Mouse (Mus musculus) adrenal gland, adult (tissue): ENCODE measurements around the gene Pafah1b2.

Source experiments
- DNase-seq, 2 experiments: peaks; one replicate each; pipeline ENCODE4 v3.0.0; 2022 to 2023; ENCODE audit warnings: low spot score in 1 of 2; ENCODE audit not compliant: inconsistent age in 2 of 2

Gene Pafah1b2

DNA sequence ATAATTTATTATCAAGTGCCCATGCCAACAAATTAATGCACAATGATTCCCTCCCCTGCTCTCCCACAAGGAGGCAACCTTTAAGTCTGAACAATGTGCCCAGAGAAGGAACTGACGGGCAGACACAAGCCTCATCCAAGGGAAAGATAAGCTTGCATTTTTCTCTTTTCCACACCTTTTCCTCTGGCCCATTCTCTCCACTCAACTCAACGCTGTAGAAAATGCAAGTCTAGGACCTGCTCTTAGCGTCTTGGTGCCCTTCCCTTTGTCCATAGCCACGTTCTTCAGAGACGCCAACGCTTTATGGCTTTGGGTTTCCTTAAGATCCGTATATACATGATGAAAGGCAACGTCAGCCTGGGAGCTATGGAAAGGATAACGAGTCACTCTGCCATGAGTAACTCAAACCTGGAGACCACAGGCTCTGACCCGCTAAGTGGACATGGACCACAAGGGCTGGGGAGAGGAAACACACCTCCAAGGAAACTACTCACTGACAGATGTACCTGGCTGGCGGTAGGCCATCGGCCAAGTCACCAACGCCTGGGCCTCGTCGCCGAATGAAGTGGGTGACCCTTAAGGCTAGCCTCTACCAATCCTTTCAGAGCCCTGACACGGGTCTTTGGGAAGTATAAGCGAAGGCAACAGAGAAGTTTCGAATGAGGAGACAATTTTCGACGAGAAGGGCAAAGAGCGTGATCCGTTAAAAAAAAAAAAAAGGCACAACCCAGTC, 28.6 kb downstream of the Pafah1b2 start:
- DNase-seq, result peak; percentile 44 to 65

- no peak for DNase-seq
These were observed 31.2 kb downstream of the Pafah1b2 start for GRCm38 (mm10) chr9:45981331-45981730.

DNA sequence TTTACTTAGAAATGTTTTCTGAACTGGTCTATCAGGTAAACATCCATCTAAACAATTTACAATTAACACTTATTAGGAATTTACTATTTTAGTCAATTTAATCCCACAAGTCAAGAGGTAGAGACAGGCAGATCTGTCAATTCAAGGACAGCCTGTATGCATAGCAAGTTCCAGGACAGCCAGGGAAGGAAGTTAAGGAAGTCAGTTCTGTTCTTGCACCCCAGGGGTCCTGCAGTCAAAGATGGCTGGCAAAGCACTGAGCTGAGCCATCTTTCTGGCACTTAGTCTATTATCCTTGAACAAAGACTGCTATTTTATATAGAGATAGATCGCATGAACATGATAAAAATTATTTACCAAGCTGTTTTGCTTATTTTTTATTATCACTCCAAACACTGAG, 31.9 kb downstream of the Pafah1b2 start:
- DNase-seq, result no peak

DNA sequence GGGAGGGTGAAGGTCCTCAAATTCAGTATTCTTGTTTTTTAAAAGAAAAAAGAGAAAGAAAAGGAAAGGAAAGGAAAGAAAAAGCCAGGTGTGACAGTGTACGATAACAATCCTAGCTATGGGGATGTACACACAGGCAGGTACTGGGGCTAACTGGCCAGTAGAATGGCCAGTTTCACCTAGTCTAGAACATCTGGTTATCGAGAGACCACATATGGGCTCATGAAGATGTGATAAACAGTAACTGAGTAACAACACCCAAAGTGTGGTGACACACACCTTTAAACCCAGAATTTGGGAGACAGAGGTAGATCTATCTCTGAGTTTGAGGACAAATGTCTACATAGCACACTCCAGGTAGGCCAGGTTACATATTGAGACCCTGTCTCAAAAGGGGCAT, 32.7 kb downstream of the Pafah1b2 start:
- no peak for DNase-seq

GRCm38 (mm10) chr9:45976884-45977283, 35.6 kb downstream of the Pafah1b2 start:
- DNase-seq, result peak in 1 of 2 experiments; percentile 26

DNA sequence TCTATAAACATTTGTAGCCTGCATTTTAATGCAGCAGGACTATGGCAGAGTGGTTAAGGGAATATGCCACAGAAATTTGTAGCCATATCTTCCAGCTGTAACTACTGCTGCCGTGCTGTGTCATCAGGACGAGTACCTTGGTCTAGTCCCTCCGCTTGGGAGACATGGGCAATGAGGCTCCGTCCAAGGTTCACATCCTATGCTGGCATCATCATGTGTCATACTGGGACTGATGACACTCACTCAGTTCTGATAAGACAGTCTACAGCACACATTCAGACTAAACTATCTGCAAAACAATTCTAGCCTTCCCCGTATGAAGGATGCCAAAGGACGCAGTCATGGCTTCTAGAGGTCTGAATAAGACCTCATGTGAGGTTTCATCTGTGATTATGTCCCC, 48.9 kb downstream of the Pafah1b2 start:
- peak in 1 of 2 experiments; percentile 73 for DNase-seq

DNA sequence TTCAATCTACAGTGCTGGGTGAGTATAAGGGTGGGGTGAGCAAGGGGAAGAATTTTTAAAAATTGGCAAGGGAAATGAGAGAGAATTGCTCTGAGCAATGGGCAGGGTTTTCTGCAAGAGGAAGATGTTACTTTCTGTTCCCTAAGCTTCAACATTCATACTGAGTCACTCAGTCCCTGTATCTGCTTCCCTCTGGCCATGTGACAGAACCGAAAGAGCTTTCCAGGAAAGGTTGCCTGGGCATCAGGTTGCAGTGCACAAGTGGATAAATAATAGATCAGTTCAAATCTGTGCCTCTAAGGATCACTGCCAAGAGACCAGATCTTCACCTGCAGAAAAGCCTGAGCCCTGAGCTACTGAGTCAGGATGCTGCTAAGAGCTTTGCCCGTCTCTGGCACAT, 50.6 kb downstream of the Pafah1b2 start:
- peak; percentile 64 to 82 for DNase-seq

- DNase-seq, result peak in 1 of 2 experiments; percentile 77
These were observed 52.8 kb downstream of the Pafah1b2 start for GRCm38 (mm10) chr9:45959661-45960060.

DNA sequence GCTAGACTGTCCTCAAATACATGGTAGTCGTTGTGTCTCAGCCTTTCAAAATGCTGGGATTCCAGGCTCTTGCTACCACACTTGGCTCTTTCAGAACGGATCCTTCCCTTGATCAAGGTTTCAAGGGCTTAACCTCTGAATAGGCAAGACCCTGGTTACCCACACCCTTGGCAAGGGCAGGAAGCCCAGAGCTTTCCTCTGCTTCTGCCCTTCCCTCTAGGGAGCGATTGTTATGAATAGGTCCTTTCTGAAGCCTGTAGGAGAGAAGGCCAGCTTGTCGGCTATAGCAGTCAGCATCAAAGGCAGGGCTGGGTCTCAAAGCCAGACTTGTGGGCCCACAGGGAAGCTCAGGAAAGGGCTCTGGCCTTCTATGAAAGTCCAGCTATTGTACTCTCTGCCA, 53.6 kb downstream of the Pafah1b2 start:
- peak in 1 of 2 experiments; percentile 74 for DNase-seq

DNA sequence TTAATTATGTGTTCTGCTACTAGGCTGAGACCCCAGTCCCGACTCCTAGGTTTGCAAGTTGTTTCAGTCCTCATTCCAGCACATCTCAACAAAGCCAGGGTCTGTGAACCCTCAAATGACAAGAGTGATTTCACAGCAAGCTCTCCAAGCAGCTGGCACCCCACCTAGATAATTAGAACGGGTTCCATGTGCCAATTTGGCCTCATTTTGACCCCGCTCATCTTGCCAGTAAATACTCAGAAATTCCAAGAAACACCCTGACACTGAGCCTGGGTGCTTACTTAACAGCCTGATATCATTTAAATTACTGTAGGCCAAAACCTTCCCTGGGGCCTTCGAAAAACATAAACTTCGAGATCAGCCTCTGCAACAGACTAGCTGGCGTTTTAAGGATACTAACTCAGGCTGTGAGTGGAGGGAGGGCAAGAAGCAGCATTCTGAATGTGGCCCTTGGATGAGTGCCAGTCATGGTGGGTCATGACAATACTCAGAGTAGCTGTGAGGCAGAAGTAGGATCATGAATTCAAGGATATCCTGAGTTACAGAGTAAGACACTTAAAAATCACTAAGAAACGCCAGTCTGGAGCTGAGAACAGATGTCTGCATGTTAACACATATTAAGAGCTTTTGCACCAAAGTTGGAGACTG, 54.3 kb downstream of the Pafah1b2 start:
- DNase-seq, result peak; percentile 48 to 80

GRCm38 (mm10) chr9:45955107-45955963, 57.2 kb downstream of the Pafah1b2 start, which contains the start of gene Sidt2:
TSS of gene Sidt2 (minus strand) at chr9:45955258.
- DNase-seq, result peak; percentile 92 to 96

GRCm38 (mm10) chr9:45954294-45955106, 58.0 kb downstream of the Pafah1b2 start:
- peak; percentile 72 to 90 for DNase-seq

GRCm38 (mm10) chr9:45953511-45954293, 58.8 kb downstream of the Pafah1b2 start:
- peak; percentile 53 to 84 for DNase-seq

GRCm38 (mm10) chr9:45952890-45953289, 59.6 kb downstream of the Pafah1b2 start:
- DNase-seq, result no peak

DNA sequence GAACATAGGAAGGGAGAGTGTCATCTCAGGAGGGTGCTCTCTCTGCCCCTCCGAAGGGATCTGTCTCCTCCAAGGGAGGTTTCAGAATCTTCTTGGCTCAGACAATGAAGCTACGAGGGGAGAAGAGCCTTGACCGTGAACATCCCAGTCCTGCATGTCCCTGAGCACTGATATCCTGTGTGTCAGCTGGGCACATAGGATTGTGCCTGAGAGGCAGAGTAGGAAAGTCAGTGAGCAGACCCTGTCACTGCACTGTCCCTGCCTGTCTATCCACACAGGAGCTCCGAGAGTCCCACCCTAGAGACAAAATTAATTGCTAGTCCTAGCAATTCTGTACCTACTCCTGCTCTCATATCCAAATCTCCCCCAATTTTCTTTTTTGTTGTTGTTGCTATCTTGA, 60.4 kb downstream of the Pafah1b2 start:
- DNase-seq, result peak; percentile 52 to 66

DNA sequence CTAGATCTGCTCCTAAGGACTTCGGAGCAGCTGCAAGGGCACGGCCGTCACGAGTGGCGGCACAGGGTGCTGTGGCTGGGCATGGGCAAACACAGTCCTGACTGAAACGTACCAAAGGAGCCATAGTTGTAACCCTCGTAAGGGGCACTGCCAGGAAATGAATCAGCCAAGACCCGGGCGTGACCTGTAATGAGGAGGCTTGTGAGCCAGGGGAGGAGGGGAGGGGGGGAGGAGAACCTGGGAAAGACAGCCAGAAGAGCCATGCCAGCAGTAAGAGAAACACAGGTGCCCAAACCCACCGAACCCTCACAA, 65.7 kb downstream of the Pafah1b2 start:
- no peak for DNase-seq

GRCm38 (mm10) chr9:45946182-45946871, 66.2 kb downstream of the Pafah1b2 start:
- DNase-seq, result no peak

DNA sequence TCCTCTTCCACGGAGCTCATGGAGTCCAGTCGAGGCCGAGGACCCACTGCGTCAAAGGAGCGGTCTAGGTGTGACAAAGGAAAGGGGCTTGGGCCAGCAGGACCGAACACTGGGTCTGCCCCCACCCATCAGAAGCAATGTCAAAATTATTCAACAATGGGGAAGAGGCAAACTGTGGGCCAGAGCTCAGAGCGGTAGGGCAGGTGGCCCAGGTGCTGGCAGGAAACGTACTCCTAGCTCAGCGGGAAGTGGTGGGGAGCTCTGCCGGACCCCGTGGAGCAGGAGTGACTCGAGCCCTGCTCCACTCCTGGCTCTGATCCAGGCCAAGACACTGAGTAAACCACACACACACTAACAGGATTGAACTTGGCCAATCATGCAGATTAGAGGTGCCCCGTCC, 66.8 kb downstream of the Pafah1b2 start:
- DNase-seq, result no peak
